Mouse (Mus musculus) adrenal gland, postnatal 4 days (tissue): ENCODE measurements around the gene Eif3m. TPM values are rescaled to one million over a fixed set of nuclear protein-coding genes. Genes with fewer than 3 reads are reported as not detected.
"Not testable (repeated sequence)": the region's sequence is repeated elsewhere in the genome, so short reads cannot be mapped to it uniquely, and the experiment has no call there.

ENCODE experiments used
- DNase-seq, 2 experiments: peaks; one replicate each; pipeline ENCODE4 v3.0.0; 2021 to 2022; ENCODE audit warnings: low spot score in 2 of 2, mixed read lengths in 2 of 2
- long read RNA-seq, 2 experiments: library from polyadenylated mRNA; stranded (forward); transcript quantifications; one replicate each; pipeline ENCODE4 v2.0.0; 2021
- total RNA-seq, 2 experiments: library from RNA; stranded (reverse); gene quantifications; 2 replicates each; pipeline ENCODE4 v1.2.3; 2021

Eif3m gene
- 100 to 1,000 TPM; 193 to 197 TPM for total RNA-seq
- long read RNA-seq, experiment 1, transcript Eif3m-201 (11 exons, 1,283 nt), result major isoform, 139 of 169 reads
- long read RNA-seq, experiment 1, partial matches to known transcripts, result 23 of 169 reads
- long read RNA-seq, experiment 1, other reads (novel, unspliced or antisense), result 7 of 169 reads
- long read RNA-seq, experiment 2, transcript Eif3m-201 (11 exons, 1,283 nt), result major isoform, 183 of 248 reads
- long read RNA-seq, experiment 2, partial matches to known transcripts, result 59 of 248 reads
- long read RNA-seq, experiment 2, other reads (novel, unspliced or antisense), result 5 of 248 reads

DNA sequence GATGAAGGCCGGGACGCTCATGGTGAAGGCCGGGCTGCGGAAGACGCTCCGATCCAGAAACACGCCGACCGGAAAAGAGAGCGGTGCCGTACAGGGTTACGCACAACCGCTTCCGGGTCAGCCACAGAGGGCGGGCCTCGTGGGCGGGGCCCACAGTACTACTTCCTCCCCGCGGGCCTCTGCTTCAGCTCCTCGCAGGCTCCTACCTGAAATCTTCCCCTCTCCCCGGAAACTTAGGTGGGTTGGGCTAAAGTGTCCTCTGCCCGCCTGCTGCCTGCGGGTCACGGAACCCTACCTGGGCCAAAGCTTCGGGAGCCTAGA lies at the start of gene Eif3m:
Gene Eif3m, minus strand, starts transcription at position 114 of the 321 bp plus-strand sequence.
- peak; percentile 84 to 90 for DNase-seq

DNA sequence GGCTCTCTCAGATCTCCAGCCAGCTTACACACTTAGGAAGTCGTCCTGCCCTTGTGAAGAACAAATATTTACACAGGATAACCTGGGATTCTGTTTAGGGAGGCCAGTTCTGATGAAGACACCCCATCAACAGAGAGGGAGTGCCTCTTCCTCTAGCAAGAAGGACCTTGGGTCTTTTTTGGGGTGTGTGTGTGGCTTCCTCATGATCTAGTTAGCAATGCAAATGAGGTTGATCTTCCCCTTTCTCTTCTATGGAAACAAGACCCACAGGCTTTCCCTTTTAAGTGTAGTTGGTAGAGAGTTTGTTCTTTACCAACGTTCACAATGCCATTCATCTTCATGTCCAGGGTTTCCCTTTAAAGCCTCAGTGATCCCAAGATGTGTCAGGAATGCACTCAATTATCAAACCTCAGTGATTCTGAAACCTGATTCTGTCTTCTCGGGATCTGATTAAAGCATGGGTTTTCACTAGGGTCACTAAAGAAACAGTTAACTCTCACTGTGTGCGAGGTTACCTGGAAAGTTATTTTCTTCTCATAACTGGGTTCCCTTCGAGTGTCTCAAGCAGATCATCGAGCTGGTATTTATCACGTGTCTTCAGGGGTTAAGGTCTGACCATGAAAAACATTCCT lies 46.0 kb upstream of the Eif3m start:
- no peak for DNase-seq

DNA sequence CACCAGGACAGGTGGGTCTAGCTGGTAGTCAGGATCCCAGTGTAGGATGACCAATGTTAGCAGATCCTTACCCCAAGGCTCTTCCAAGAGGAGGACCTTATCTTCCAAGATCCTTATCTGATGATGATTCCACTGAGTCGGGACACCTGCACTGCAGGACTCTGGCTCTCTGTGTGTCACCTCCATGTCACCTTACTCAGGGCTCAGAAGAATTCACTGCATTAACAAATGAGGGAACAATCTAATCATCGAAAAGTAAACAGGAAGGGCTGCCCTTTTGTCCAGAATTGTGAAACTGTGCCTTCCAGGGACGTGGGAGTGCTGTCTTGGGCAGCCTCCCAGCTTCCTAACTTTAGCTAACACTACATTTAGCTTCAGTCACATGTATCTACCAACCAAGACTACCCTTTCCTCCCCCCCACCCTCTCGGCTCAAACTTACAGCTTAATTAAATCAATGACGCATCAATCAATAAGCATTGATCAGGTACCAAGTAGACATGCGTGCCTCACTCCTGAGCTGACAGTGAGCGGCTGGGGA lies 41.8 kb upstream of the Eif3m start:
- no peak for DNase-seq

DNA sequence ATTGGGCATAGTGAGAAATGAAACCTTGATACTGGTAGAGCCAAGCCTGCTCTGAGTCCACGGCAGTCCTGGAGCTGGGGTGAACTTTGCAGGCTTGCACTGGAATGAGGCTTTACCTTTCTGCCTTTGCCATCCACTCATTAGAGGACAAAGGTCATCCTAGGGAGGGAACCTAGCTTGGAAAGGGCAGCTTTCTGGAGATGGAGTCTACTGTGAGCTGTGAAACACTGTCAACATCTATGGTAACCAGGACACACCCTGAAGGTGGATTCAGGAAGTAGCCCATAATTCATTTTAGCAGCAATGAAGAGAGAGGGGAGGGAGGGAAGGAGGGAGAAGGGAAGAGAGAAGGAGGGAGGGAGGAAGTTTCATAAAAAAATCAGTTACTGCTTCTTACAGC lies 38.6 kb upstream of the Eif3m start:
- DNase-seq, result no peak

DNA sequence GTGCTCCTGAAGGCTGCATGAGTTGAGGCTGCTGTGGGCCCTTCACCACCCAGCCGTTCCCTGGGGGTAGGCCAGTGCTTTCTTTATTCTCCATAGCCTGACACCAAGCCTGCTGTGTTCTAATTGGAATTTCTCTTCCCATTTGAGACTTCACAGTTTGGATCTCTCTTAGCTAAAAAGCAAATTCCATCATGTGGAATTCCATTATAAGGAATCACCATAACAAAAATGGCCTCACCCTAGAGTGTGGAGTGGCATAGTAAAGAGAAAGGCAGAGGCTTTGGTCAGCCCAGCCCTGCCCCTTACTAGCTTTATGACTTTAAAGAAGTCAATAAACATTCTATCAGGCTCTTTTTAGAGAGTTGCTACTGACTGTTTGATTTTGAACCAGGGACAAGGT lies 31.4 kb upstream of the Eif3m start:
- no peak for DNase-seq

DNA sequence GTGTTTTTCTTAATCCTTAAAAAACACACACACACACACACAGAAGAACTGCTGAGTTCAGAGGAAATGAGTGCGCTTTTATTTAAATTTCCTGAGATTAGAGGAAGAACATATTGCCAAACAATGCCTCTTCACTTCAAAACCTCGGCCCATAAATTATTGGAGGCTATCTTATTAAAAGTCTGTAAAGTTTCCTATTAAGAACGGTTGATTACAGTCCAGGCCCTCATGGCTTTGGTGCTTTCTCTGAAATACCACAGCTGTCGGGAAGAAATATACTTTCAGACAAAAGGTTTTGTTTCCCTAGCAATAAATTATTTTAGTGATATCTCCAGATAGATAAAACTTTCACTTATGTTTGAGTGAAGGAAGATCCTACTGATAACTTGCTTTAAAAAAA lies 26.3 kb upstream of the Eif3m start:
- DNase-seq, result no peak

DNA sequence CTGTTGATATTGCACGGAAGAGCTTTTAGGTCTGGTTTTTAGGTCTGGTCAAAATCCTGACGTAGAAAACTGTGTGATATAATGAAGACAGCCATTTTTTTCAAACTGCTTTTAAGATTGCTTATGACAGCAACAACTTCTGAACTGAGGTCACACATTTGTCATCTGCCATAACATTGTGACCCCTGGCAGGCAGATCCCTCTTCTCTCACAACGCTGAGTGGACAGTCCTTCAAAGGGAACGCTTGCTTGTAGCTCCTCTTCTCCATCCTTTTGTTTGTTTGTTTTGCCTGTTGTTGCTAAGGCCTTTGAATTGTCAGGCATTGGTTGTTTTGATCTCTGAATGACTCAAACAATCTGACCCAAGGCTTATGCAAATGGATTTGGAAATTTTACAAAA lies 24.0 kb upstream of the Eif3m start:
- DNase-seq, result no peak

DNA sequence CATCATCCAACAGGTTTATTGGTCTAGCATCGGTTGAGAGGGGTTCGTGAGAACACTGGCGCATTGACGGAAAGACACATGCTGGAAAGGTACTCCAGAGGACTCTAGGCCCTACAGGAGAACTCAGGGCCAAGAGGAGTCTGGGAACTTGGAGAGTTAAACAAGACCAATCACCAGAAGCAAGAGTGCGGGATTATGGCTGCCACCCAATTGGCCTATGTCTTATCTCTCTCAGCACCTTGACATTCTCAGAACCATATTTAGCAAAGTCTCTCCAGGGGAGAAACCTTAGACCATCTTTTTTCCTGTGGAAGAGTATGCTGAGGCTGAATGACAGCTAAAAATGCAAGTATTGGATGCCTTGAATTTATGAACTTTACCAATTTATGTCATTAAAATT lies 22.0 kb upstream of the Eif3m start:
- DNase-seq, result no peak

DNA sequence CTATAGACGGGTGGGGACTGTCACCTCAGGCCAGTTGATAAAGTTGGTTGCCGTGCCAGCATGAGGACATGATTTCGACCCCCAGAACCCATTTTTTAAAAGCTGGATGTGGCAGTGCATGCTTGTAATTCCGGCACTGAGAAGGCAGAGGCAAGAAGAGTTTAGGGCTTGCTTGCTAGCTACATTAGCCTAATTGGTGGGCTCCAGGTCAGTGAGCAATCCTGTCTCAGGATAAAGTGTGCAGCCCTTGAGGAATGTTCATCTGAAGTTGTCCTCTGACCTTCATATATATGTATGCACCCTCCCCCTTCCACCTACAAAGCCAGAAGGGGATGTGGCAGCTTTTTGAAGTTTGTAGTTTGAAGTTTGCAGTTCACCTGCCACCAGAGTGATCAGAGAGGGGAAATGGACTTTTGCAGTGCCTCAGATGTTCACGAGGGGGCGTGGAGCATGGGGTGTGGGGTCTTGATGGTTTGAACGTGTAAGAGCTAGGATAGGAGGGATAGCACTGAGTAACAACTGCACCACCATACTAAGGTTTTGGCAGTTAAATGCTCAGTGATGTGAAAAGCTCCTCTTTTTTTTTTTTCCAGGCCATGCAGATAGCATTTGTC lies 21.2 kb upstream of the Eif3m start:
- no peak for DNase-seq

DNA sequence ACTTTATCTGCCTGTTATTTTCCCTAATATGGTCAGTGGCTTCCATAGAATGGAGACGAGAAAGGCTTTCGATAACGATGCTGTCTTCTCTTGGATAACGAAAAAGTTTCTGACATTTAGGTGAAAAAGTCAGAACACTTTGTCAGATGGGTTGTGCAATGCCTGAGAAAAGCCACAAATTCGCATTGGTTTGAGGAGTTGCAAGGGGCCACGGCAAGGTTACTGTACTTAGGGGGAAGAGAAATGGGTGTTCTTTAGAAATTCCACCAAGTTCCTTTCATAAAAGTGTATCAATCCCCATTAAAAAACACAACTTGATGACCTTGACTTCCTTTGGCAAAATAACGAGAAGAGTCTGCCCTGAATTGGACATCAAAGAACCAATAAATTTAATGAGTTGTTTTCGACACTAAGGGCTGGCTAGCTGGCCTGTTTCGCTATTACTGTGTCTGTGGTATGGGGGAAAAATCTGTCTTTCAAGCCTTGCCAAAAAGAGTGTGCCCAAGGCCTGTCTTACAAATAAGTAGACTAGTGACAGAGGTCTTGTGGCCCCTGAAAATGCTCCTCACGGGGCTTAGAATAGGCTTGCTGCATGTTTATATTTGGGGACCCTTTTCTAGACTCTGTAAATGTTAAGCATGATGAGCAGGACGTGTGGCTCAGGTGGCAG lies 19.7 kb upstream of the Eif3m start:
- DNase-seq, result no peak

DNA sequence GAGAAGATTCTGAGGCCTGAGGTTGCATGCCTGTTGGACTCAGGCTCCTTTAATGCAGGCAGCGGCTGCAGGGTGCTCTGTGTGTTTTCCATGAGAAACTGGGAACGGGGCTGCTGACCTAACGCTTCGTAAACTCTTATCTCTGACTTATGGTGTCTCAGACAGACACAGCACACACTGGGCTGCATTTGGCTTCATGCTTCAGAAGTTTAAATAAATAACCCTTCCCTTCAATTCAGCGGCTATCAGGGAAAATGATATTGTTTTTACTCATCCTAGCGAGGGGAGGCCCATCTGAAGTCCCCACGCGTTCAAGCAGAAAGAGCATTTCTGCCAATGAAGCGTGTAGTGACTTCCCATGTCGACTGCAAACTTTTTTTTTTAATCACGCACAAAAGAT lies 19.1 kb upstream of the Eif3m start:
- DNase-seq, result no peak

DNA sequence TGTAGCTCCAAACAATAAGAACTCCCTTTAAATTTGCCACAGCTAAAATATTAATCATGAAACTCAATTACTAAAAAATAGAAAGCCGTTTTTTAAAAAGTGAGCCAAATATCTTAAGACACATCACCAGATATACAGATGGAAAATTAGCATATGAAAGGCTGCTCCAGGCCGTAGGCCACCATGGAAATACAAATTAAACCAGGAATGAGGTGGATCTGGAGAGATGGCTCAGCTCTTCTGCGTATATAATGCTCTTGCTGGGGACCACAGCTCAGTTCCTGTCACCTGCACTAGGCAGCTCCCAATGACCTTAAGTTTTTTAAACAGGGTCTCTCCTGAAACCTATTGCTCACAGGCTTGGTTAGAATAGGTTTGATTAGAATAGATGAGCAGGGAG lies 17.2 kb upstream of the Eif3m start:
- DNase-seq, result no peak

DNA sequence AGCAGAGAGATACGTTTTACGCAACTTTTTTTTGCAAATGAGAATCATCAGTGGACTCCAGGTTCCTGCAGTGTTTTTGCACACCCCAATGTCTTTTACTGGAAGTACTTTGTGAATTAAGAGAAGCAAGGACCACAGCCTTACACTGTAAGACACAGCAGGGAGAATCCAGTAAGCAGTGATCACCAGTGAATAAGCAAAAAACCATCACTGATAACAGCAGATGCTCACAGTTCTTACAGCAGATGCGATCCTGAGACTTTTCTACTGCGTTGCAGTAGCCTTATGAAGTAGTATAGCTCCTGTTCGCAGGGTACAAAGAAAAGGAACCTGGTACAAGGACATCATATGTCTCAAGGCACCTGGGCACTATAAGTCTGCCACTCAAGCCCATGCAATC lies 13.6 kb upstream of the Eif3m start:
- no peak for DNase-seq

DNA sequence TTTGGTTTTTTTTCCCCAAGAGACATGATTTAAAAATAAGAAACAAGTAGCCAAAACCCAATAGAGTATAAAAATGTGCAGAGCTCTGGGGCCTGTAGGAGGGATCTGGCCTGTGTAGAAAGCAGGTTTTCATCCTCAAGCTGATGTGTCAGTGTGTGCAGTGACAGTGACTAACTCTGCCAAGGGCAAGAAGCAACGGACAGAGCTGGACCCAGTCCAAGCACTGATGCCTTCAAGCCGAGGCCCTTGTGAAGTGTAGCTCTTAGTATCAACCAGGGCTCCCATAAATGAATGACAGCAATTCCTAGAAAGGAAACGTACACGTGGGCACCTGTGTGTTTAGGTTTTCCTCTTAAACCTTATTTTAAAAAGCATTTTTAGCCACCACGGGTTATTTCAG lies 11.9 kb upstream of the Eif3m start:
- DNase-seq, result no peak

DNA sequence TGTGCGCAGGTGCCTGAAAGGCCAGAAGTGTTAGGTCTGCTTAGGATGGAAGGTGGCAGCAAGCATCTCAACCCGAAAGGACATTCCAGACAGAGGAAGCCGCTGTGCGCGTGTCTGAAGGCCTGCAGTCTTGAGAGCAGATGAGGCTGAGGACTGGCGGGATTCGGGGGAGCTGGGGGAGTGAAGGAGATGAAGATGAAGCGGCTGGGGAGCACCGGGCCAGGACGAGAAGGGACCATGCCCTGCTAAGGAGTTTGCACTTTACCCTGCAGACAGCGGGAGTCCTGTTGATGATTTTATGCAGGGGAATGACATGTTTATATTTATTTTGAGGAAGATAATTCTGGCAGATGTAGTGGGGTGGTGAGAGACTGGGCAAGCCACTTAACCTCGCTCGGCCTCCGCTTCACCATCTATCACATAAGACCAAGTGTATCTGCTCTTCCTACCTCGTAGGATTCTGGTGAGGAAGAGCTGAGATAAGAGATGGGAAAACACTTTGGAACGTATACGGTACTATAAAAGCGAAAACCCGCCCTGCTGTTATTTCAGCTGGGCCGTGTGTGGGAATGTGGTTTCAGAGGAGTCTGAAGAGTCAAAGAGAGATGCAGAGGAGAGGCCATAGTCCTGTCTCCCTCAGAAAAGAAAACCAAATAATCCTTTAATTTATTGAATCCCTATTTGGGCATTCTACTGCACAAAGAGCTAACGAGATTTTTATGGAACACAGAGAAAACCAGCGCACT lies 10.2 kb upstream of the Eif3m start:
- no peak for DNase-seq

DNA sequence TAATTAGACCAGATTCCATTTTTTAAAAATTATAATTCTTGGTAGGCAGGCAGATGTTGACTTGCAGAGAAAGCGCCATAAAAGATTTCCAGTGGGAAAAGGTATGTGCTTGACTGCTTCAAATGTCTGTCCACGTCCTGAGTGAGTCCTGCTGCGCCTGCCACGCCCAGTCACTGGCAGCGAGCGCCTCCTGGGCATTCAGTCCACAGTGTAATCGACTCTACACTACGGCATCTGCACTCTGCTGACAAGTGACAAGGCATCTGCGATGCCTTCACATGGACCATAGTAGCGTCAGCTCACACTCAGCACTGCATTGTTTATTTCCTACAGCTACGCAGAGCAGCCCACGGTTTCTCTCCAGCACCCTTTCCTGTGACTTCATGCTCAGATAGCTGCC lies 8.7 kb upstream of the Eif3m start:
- not testable (repeated sequence) for DNase-seq

DNA sequence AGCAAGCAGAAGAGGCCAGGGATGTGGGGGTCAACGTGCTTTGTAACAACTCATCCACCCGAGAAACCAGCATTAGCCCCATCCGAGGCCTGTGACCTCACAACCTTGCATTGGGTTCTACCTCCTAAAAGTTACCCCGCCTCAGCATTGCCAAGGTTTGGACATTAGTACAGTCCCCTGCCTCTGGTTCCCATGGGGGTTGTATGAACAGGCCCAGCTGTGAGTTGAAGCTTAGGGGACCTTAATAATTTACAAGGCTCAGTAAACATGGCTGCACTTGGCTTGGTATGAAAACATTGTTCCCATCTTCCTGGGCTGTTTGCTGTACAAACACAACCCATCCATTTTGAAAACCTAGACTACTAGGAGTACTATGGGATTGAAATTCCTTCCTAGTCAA lies 6.9 kb upstream of the Eif3m start:
- no peak for DNase-seq

DNA sequence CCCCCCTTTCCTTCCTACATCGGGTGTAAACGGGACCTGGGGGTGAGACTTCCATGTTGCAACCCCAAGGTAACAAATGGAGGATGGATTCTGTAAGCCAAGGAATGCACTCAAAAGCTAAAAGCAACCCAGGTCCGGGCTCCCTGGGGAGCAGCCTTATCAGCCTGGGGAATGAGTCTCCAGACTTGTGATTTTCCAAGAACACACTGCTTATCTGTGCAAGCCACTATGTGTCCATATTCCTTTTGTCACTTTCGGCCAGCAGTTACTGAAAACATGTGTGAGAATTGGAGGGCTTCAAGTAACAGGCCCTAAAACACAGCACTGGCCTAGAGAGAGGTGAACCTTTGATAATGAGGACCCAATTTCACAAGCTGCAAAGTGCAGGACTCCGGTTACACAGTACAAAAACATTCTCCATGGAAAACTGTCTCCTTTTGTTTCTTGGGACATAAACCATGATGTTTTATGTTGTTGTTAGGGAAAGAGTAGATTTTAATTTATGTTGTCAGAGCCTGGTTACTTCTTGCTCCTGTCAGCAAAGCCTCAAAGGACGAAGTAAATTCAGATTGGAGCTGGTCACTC lies 6.2 kb upstream of the Eif3m start:
- DNase-seq, result no peak

DNA sequence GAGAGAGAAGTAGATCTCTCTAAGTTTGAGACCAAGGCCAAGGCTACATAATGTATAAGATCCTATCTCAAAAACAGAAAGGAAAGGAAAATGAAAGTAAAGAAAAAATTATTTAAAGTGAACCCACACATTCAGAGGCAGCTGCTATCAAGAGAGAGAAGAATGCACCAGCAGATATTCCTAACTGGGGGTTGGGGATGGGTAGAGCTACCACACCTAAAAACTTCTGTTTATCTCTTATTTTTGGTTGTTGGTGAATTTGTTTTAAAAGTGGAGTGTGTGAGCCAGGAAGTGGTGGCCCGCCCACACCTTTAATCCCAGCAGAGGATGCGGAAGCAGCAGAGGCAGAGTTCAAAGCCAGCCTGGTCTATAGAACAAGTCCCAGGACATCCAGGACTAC lies 5.0 kb upstream of the Eif3m start:
- DNase-seq, result no peak

DNA sequence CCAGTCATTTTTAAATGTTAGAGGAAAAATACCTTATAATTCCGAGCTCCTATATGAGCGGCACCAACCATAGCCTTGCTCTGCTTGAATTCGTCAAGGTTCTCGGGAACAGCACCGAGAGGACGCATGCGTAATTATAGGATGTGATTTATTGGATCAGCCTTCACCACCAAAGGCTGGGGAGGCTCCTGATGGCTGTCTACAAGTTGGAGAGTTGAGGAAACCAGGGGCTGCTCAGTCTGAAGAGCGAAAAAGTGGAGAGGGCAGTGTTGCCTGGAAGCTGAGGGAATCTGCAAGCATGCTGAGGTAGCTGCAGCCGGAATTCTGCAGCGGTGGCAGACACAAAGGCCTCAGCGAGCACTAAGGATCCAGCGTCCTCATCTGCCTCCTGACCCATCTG lies 4.4 kb upstream of the Eif3m start:
- DNase-seq, result no peak

DNA sequence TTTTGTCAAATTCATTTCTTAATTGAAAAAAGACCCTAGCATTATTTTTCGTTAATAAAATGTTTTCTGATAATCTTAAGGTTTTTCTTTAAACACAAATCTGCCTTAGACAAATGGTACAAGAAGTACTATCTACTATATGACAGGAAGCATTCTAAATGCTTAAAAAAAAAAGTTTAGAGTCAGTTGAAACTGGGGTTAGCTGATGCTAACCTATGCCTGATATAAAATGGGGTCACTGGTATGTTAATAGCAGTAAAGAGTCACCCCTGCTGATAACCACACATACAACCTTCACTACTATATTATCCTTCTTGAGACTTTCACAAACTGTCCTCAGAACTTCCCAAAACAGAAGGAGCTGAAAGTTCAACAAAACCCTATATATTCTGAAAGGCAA lies 2.6 kb upstream of the Eif3m start:
- no peak for DNase-seq
